Mouse (Mus musculus): ENCODE data around the gene Olfr691. TPM values are rescaled to one million over a fixed set of nuclear protein-coding genes. Genes with fewer than 3 reads are reported as not detected.
"Not testable (repeated sequence)": the region's sequence is repeated elsewhere in the genome, so short reads cannot be mapped to it uniquely, and the experiment has no call there.

Olfr691 gene
- 0.13 and 0.22 TPM in 2 replicates for polyA plus RNA-seq (2016; fragmentation: Nextera tagmentation; extraction: Ambion mirVana)

- Histone ChIP-seq H3K4me1 (no peaks in the 10 kb centered on the region), H3K27me3 (no peaks in the 10 kb centered on the region), H3K36me3 (no peaks in the 10 kb centered on the region), H3K4me2 (replicated peaks) (no peak within 1 kb of the TSS), H3K9ac (no peak within 1 kb of the TSS), H3K4me3 (no peak within 1 kb of the TSS), H3K9me3 (replicated peaks) (no peaks in the 10 kb centered on the region), H3K27ac (no peak within 1 kb of the TSS)
- no peak for ATAC-seq (ENCODE audit: low FRiP score)
- WGBS = 55% methylated on average over 1 of the region's 1 CpGs
These were observed at the start of gene Olfr691 for GRCm38 (mm10) chr7:105342170-105342569. Olfr691 (minus strand) TSS chr7:105342270.

DNA sequence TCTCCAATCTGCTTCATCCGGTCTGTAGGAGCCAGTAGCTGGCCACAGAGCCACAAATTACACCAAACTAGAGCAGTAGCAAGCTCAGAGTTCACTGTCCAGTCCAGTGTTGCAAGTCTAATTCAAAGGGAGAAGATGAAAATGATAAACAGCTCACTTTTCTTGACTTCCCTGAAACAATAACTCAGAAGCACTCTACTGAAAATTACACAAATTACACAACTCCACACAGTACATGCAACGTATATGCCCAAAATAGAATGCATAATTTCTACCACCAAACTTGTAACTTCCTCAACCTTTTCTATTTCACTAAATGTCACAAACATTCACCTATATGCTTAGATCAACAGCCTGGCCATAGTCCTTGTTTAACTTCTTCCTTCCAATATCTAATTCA, 48.2 kb upstream of the Olfr691 start:
- Histone ChIP-seq H3K27me3 (no peaks in the 10 kb centered on the region), H3K4me1 (no peaks in the 10 kb centered on the region), H3K9ac (no peak overlapping the region), H3K4me2 (replicated peaks) (no peak overlapping the region), H3K27ac (no peak overlapping the region), H3K9me3 (replicated peaks) (no peaks in the 10 kb centered on the region), H3K36me3 (peaks cover 43% of the 10 kb centered on the region), H3K4me3 (no peak overlapping the region)
- WGBS = 94% methylated on average over 2 of the region's 2 CpGs
- ATAC-seq (ENCODE audit: low FRiP score) = no peak

- Histone ChIP-seq H3K4me1 (no peaks in the 10 kb centered on the region), H3K9me3 (replicated peaks) (no peaks in the 10 kb centered on the region), H3K27ac (no peak overlapping the region), H3K4me2 (replicated peaks) (no peak overlapping the region), H3K4me3 (no peak overlapping the region), H3K27me3 (no peaks in the 10 kb centered on the region), H3K36me3 (peaks cover 67% of the 10 kb centered on the region), H3K9ac (no peak overlapping the region)
- WGBS = 97% methylated on average over 2 of the region's 2 CpGs
- no peak for ATAC-seq (ENCODE audit: low FRiP score)
These were observed 45.6 kb upstream of the Olfr691 start for GRCm38 (mm10) chr7:105387696-105388095.

GRCm38 (mm10) chr7:105380329-105380728, 38.3 kb upstream of the Olfr691 start:
- no peak for ATAC-seq (ENCODE audit: low FRiP score)
- H3K4me1 ChIP-seq = no peaks in the 10 kb centered on the region
- peaks cover 71% of the 10 kb centered on the region for H3K36me3 ChIP-seq

GRCm38 (mm10) chr7:105374866-105375265, 32.8 kb upstream of the Olfr691 start, which contains the start of gene Gm5901:
Gm5901 (plus strand) TSS chr7:105375038.
- Histone ChIP-seq H3K9ac (no peak within 1 kb of the TSS), H3K27ac (no peak within 1 kb of the TSS), H3K4me2 (replicated peaks) (no peak within 1 kb of the TSS), H3K36me3 (peaks cover 47% of the 10 kb centered on the region), H3K27me3 (no peaks in the 10 kb centered on the region), H3K4me1 (no peaks in the 10 kb centered on the region), H3K9me3 (replicated peaks) (no peaks in the 10 kb centered on the region), H3K4me3 (no peak within 1 kb of the TSS)
- ATAC-seq (ENCODE audit: low FRiP score) = no peak
- 100% methylated on average over 1 of the region's 1 CpGs for WGBS

More at GRCm38 (mm10) chr7:105380329-105380728, 38.3 kb upstream of the Olfr691 start:
- Histone ChIP-seq H3K4me2 (replicated peaks) (no peak overlapping the region), H3K4me3 (no peak overlapping the region), H3K9me3 (replicated peaks) (no peaks in the 10 kb centered on the region), H3K9ac (no peak overlapping the region), H3K27me3 (no peaks in the 10 kb centered on the region), H3K27ac (no peak overlapping the region)
- 94% methylated on average over 3 of the region's 3 CpGs for WGBS

GRCm38 (mm10) chr7:105373976-105374375, 31.9 kb upstream of the Olfr691 start:
- H3K27ac ChIP-seq = no peak overlapping the region
- H3K36me3 ChIP-seq = peaks cover 38% of the 10 kb centered on the region
- H3K4me3 ChIP-seq = no peak overlapping the region
- ATAC-seq (ENCODE audit: low FRiP score) = no peak
- H3K9ac ChIP-seq = no peak overlapping the region
- no peaks in the 10 kb centered on the region for H3K27me3 ChIP-seq
- 94% methylated on average over 3 of the region's 3 CpGs for WGBS
- H3K4me1 ChIP-seq = no peaks in the 10 kb centered on the region
- H3K9me3 ChIP-seq (replicated peaks) = no peaks in the 10 kb centered on the region
- no peak overlapping the region for H3K4me2 ChIP-seq (replicated peaks)

DNA sequence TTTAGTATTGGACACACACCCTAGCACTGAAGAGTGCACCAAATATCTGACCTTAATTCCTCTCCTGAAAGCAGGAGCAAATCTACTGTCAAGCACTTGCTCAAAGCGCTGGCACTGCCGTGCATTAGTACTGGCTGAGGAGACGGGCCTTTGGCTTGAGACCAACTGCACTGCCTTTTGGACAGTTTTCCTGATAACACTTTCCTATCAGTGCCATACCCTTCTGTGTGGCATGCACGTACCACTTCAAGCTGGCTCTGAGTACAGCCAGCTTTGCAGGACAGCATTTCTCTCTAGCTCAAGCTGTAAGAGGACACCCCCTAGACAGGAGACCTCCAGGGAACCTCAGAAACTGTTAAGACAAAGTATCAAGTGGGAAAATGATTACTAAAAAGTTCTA, 31.4 kb upstream of the Olfr691 start:
- Histone ChIP-seq H3K9ac (no peak overlapping the region), H3K36me3 (peaks cover 34% of the 10 kb centered on the region), H3K27me3 (no peaks in the 10 kb centered on the region), H3K9me3 (replicated peaks) (no peaks in the 10 kb centered on the region), H3K4me1 (no peaks in the 10 kb centered on the region), H3K4me2 (replicated peaks) (no peak overlapping the region), H3K4me3 (no peak overlapping the region), H3K27ac (no peak overlapping the region)
- no peak for ATAC-seq (ENCODE audit: low FRiP score)
- 90% methylated on average over 4 of the region's 4 CpGs for WGBS

- H3K4me2 ChIP-seq (replicated peaks) = no peak overlapping the region
These were observed 30.8 kb upstream of the Olfr691 start for GRCm38 (mm10) chr7:105372912-105373311.

DNA sequence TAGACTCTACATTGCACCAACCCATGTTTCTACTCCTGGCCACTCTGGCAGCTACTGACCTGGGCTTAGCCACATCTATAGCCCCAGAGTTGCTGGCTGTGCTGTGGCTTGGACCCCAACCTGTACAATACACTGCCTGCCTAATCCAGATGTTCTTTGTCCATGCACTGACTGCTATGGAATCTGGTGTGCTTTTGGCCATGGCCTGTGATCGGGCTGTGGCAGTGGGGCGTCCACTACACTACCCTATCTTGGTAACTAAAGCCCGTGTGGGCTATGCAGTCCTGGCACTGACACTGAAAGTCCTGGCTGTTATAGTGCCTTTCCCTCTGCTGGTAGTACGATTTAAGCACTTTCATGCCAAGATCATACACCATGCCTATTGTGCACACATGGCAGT, 26.5 kb upstream of the Olfr691 start:
- no peak overlapping the region for H3K4me3 ChIP-seq
- no peak overlapping the region for H3K4me2 ChIP-seq (replicated peaks)
- no peak for ATAC-seq (ENCODE audit: low FRiP score)
- 93% methylated on average over 4 of the region's 4 CpGs for WGBS
- no peaks in the 10 kb centered on the region for H3K9me3 ChIP-seq (replicated peaks)
- H3K27me3 ChIP-seq = no peaks in the 10 kb centered on the region
- H3K9ac ChIP-seq = no peak overlapping the region
- H3K27ac ChIP-seq = no peak overlapping the region
- no peaks in the 10 kb centered on the region for H3K4me1 ChIP-seq
- 0 out of 2 replicates have a peak, but pooled peaks cover 7% of the 10 kb centered on the region for H3K36me3 ChIP-seq

More at GRCm38 (mm10) chr7:105372912-105373311, 30.8 kb upstream of the Olfr691 start:
- Histone ChIP-seq H3K9ac (no peak overlapping the region), H3K27ac (no peak overlapping the region), H3K4me1 (no peaks in the 10 kb centered on the region), H3K36me3 (peaks cover 30% of the 10 kb centered on the region), H3K4me3 (no peak overlapping the region), H3K9me3 (replicated peaks) (no peaks in the 10 kb centered on the region), H3K27me3 (no peaks in the 10 kb centered on the region)
- no peak for ATAC-seq (ENCODE audit: low FRiP score)
- 91% methylated on average over 1 of the region's 1 CpGs for WGBS

GRCm38 (mm10) chr7:105367930-105368329, 25.9 kb upstream of the Olfr691 start, which contains the start of gene Olfr692:
Olfr692 (plus strand) TSS chr7:105368230.
- Histone ChIP-seq H3K4me3 (no peak within 1 kb of the TSS), H3K9me3 (replicated peaks) (no peaks in the 10 kb centered on the region), H3K4me2 (replicated peaks) (no peak within 1 kb of the TSS), H3K36me3 (0 out of 2 replicates have a peak, but pooled peaks cover 6% of the 10 kb centered on the region), H3K9ac (no peak within 1 kb of the TSS), H3K4me1 (no peaks in the 10 kb centered on the region), H3K27ac (no peak within 1 kb of the TSS), H3K27me3 (no peaks in the 10 kb centered on the region)
- WGBS = 92% methylated on average over 1 of the region's 1 CpGs
- ATAC-seq (ENCODE audit: low FRiP score) = no peak

DNA sequence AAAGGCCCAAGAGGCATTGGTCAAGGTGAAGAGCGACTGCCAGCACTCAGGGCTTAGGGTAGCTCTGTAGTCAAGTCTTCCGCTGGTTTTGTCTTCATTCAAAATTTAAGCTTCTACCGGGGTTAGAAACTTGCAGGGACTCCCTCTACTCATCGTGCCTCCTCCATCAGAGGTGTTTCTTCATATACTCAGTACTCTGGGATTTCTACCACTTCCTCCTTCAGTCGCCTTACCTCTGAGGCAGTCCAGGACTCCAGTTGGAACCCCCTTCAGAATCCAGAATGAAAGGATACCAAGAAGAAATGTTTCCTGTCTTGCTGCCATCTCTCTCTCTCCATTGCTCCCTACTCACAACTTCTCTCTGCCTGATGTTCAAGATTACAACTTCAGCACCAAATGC, 25.2 kb upstream of the Olfr691 start:
- ATAC-seq (ENCODE audit: low FRiP score) = no peak
- H3K27me3 ChIP-seq = no peaks in the 10 kb centered on the region
- H3K27ac ChIP-seq = no peak overlapping the region
- no peak overlapping the region for H3K9ac ChIP-seq
- no peak overlapping the region for H3K4me2 ChIP-seq (replicated peaks)
- no peak overlapping the region for H3K4me3 ChIP-seq
- H3K4me1 ChIP-seq = no peaks in the 10 kb centered on the region
- WGBS = 81% methylated on average over 5 of the region's 5 CpGs
- H3K9me3 ChIP-seq (replicated peaks) = no peaks in the 10 kb centered on the region
- H3K36me3 ChIP-seq = 0 out of 2 replicates have a peak, but pooled peaks cover 6% of the 10 kb centered on the region

- no peak for ATAC-seq (ENCODE audit: low FRiP score)
- no peak overlapping the region for H3K4me3 ChIP-seq
- no peak overlapping the region for H3K4me2 ChIP-seq (replicated peaks)
- WGBS = 82% methylated on average over 2 of the region's 2 CpGs
- H3K27me3 ChIP-seq = no peaks in the 10 kb centered on the region
- no peaks in the 10 kb centered on the region for H3K4me1 ChIP-seq
- no peak overlapping the region for H3K27ac ChIP-seq
- no peaks in the 10 kb centered on the region for H3K9me3 ChIP-seq (replicated peaks)
- no peak overlapping the region for H3K9ac ChIP-seq
- H3K36me3 ChIP-seq = no peaks in the 10 kb centered on the region
These were observed 19.6 kb upstream of the Olfr691 start for GRCm38 (mm10) chr7:105361713-105362112.

GRCm38 (mm10) chr7:105356487-105356886, 14.4 kb upstream of the Olfr691 start:
- not testable (repeated sequence) for H3K9me3 ChIP-seq (replicated peaks); H3K27me3 ChIP-seq; H3K27ac ChIP-seq; H3K36me3 ChIP-seq; H3K4me1 ChIP-seq; H3K4me3 ChIP-seq; H3K9ac ChIP-seq; H3K4me2 ChIP-seq (replicated peaks)
- peak; percentile 98 for ATAC-seq (ENCODE audit: low FRiP score)
- 94% methylated on average over 1 of the region's 2 CpGs for WGBS

Data from hindbrain, embryonic 12.5 days (tissue).